Mouse (Mus musculus): ENCODE measurements around the gene Cyb5r3. TPM values are rescaled to one million over a fixed set of nuclear protein-coding genes. Genes with fewer than 3 reads are reported as not detected.
"Not testable (repeated sequence)": the region's sequence is repeated elsewhere in the genome, so short reads cannot be mapped to it uniquely, and the experiment has no call there.

Cyb5r3 gene
- total RNA-seq, 2 experiments from 2014 or later = 60.3 to 68.1 TPM

GRCm38 (mm10) chr15:83150694-83151093 is 21.7 kb downstream of the Cyb5r3 start:
- no peak for DNase-seq (ENCODE audit: low spot score in 2 of 2)

GRCm38 (mm10) chr15:83150073-83150442 is 22.3 kb downstream of the Cyb5r3 start:
- DNase-seq (ENCODE audit: low spot score in 2 of 2) = no peak

- peak; percentile 98 for DNase-seq (ENCODE audit: low spot score in 2 of 2)
Observed at GRCm38 (mm10) chr15:83149196-83150072, 23.0 kb downstream of the Cyb5r3 start, which contains the start of gene Poldip3. Poldip3 (minus strand) TSS chr15:83149384.

- DNase-seq (ENCODE audit: low spot score in 2 of 2) = no peak
Observed at GRCm38 (mm10) chr15:83148801-83149195, 23.6 kb downstream of the Cyb5r3 start.

- no peak for DNase-seq (ENCODE audit: low spot score in 2 of 2)
Observed at GRCm38 (mm10) chr15:83148395-83148794, 24.0 kb downstream of the Cyb5r3 start.

GRCm38 (mm10) chr15:83145541-83145940 is 26.9 kb downstream of the Cyb5r3 start:
- DNase-seq (ENCODE audit: low spot score in 2 of 2) = no peak

- peak; percentile 8 to 28 for DNase-seq (ENCODE audit: low spot score in 2 of 2)
Observed at GRCm38 (mm10) chr15:83142861-83143260, 29.5 kb downstream of the Cyb5r3 start.

- DNase-seq (ENCODE audit: low spot score in 2 of 2) = no peak
Observed at GRCm38 (mm10) chr15:83135654-83136053, 36.7 kb downstream of the Cyb5r3 start.

GRCm38 (mm10) chr15:83134671-83135070 is 37.7 kb downstream of the Cyb5r3 start:
- no peak for DNase-seq (ENCODE audit: low spot score in 2 of 2)

GRCm38 (mm10) chr15:83129530-83130231 is 42.7 kb downstream of the Cyb5r3 start:
- no peak for DNase-seq (ENCODE audit: low spot score in 2 of 2)

- not testable (repeated sequence) for DNase-seq (ENCODE audit: low spot score in 2 of 2)
Observed at GRCm38 (mm10) chr15:83127037-83127436, 45.4 kb downstream of the Cyb5r3 start.

GRCm38 (mm10) chr15:83126582-83126981 is 45.8 kb downstream of the Cyb5r3 start:
- DNase-seq (ENCODE audit: low spot score in 2 of 2) = no peak

GRCm38 (mm10) chr15:83124625-83125024 is 47.8 kb downstream of the Cyb5r3 start:
- no peak for DNase-seq (ENCODE audit: low spot score in 2 of 2)

- peak; percentile 93 to 95 for DNase-seq (ENCODE audit: low spot score in 2 of 2)
Observed at GRCm38 (mm10) chr15:83122566-83123145, 49.7 kb downstream of the Cyb5r3 start, which contains the start of gene Rrp7a. Rrp7a (minus strand) TSS chr15:83122801.

GRCm38 (mm10) chr15:83121709-83122565 is 50.5 kb downstream of the Cyb5r3 start:
- DNase-seq (ENCODE audit: low spot score in 2 of 2) = peak; percentile 66 to 71

GRCm38 (mm10) chr15:83118360-83118759 is 54.0 kb downstream of the Cyb5r3 start:
- DNase-seq (ENCODE audit: low spot score in 2 of 2) = peak; percentile 47 to 57

GRCm38 (mm10) chr15:83115071-83115470 is 57.3 kb downstream of the Cyb5r3 start:
- no peak for DNase-seq (ENCODE audit: low spot score in 2 of 2)

GRCm38 (mm10) chr15:83114106-83114505 is 58.3 kb downstream of the Cyb5r3 start:
- DNase-seq (ENCODE audit: low spot score in 2 of 2) = no peak

GRCm38 (mm10) chr15:83112898-83113297 is 59.5 kb downstream of the Cyb5r3 start:
- DNase-seq (ENCODE audit: low spot score in 2 of 2) = peak; percentile 71 to 76

GRCm38 (mm10) chr15:83111874-83112273 is 60.5 kb downstream of the Cyb5r3 start:
- DNase-seq (ENCODE audit: low spot score in 2 of 2) = no peak

- no peak for DNase-seq (ENCODE audit: low spot score in 2 of 2)
Observed at GRCm38 (mm10) chr15:83111290-83111689, 61.1 kb downstream of the Cyb5r3 start.
